Mouse (Mus musculus): Measurements from ENCODE around the gene Faim2. TPM values are rescaled to one million over a fixed set of nuclear protein-coding genes. Genes with fewer than 3 reads are reported as not detected.

The Faim2 gene
- total and polyA plus RNA-seq, 3 experiments, result 0.17 TPM; not detected in 2

DNA sequence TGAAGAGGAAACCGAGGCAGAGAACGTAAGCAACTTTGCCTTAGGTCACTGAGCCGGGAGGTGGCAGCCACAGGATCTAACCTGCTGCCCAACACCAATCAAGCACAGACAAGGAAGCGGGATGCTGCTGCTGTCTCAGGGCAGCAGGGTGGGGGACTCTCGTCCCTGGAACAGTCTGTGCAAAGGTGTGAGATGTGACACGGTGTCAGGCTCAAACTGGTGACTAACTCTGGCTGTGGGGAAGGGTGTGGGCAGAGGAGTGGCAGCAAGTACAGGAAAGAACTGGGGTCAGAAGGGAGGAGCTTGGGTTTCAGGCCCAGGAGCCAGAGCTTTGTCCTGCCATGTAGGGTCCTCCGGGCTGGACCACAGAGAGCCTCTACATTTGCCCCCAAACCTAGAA lies 16.1 kb upstream of the Faim2 start:
- Histone ChIP-seq H3K36me3 (replicated peaks in 1 of 2; ENCODE audit: control insufficient read depth in 1 of 2, insufficient read depth in 1 of 2, low read length in 1 of 2) (no peaks in the 10 kb centered on the region), H3K27ac (ENCODE audit: insufficient read depth, low read depth) (no peak overlapping the region), H3K27me3 (replicated peaks) (peaks cover 71% of the 10 kb centered on the region), H3K9ac (ENCODE audit: insufficient read depth, low read depth) (no peak overlapping the region), H3K79me2 (replicated peaks; ENCODE audit: control insufficient read depth, extremely low read depth, insufficient read depth, poor library complexity, severe bottlenecking) (no peaks in the 10 kb centered on the region), H3K9me3 (replicated peaks; ENCODE audit: low read length) (no peaks in the 10 kb centered on the region), H3K4me3 (replicated peaks in 1 of 3; ENCODE audit: low read depth in 2 of 3, low read length in 2 of 3, poor library complexity in 1 of 3) (no peak overlapping the region), H3K4me1 (ENCODE audit: control insufficient read depth in 1 of 2, insufficient read depth in 2 of 2) (peaks cover 3 to 4% of the 10 kb centered on the region in 2 experiments; a peak in 1 of 4 replicates), H3K4me2 (ENCODE audit: insufficient read depth, low read depth, poor library complexity, severe bottlenecking) (no peak overlapping the region)
- TF ChIP-seq CHD1 (IDR thresholded peaks at IDR 0.05; ENCODE audit: low read depth, low read length) (no peak), MEF2A (IDR thresholded peaks at IDR 0.05; ENCODE audit: borderline replicate concordance, low read depth, low read length) (no peak), UBTF (IDR thresholded peaks at IDR 0.05; ENCODE audit: low read depth, low read length) (no peak), MAZ (IDR thresholded peaks at IDR 0.05; ENCODE audit: low read depth, low read length) (no peak), USF2 (conservative IDR thresholded peaks at IDR 0.05; ENCODE audit: low read depth, low read length) (no peak), MXI1 (IDR thresholded peaks at IDR 0.05; ENCODE audit: low read depth, low read length) (no peak), PAX5 (IDR thresholded peaks at IDR 0.05; ENCODE audit: low read length) (no peak), SMC3 (IDR thresholded peaks at IDR 0.05; ENCODE audit: low read depth, low read length) (no peak), ETS1 (conservative IDR thresholded peaks at IDR 0.05; ENCODE audit: low read depth, low read length) (no peak), KAT2A (IDR thresholded peaks at IDR 0.05; ENCODE audit: insufficient replicate concordance, low read length) (no peak), BHLHE40 (IDR thresholded peaks at IDR 0.05; ENCODE audit: low read depth, low read length) (no peak)
- no peak for DNase-seq (ENCODE audit: extremely low read depth)
- in situ Hi-C loops (cut with MboI; ENCODE audit: low pct_ligation_motif_present, low pct_unique_long_range_greater_than_20kb, low sequenced_read_pairs) (no loop called here), dilution Hi-C loops (cut with MboI; ENCODE audit: extremely low pct_ligation_motif_present, extremely low pct_unique_long_range_greater_than_20kb, low sequenced_read_pairs) (no loop called here)

DNA sequence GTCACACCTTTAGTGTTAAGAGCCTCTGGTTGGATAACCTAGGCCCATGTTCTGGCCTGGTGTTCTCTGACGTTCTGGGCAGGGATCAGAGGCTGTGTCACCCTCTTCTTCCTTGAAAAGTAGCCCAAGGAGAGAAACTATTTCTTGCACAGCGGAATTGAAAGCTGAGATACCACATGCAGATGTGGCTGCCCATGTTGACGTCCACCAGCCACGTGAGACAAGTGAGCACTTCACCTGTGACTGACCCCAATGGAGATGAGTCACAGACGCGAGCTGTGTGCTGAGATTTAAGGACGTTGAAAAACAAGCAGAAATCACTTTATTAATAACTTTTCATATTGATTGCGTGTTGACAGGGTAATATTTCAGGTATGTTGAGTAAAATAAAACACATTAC lies 11.9 kb upstream of the Faim2 start:
- TF ChIP-seq HCFC1 (IDR thresholded peaks at IDR 0.05; ENCODE audit: low read depth, low read length), result no peak
- no peak for TF ChIP-seq UBTF (IDR thresholded peaks at IDR 0.05; ENCODE audit: low read depth, low read length)
- TF ChIP-seq CHD1 (IDR thresholded peaks at IDR 0.05; ENCODE audit: low read depth, low read length), result no peak
- TF ChIP-seq ZKSCAN1 (IDR thresholded peaks at IDR 0.05; ENCODE audit: borderline replicate concordance, low read depth, low read length), result no peak
- TF ChIP-seq BHLHE40 (IDR thresholded peaks at IDR 0.05; ENCODE audit: low read depth, low read length), result peak; percentile 88
- TF ChIP-seq GABPA (IDR thresholded peaks at IDR 0.05; ENCODE audit: insufficient replicate concordance, low read depth, low read length), result no peak
- TF ChIP-seq SMC3 (IDR thresholded peaks at IDR 0.05; ENCODE audit: low read depth, low read length), result no peak
- no peak for TF ChIP-seq NELFE (IDR thresholded peaks at IDR 0.05; ENCODE audit: low read depth, low read length)
- TF ChIP-seq MAZ (IDR thresholded peaks at IDR 0.05; ENCODE audit: low read depth, low read length), result no peak
- no peak for TF ChIP-seq RAD21 (IDR thresholded peaks at IDR 0.05; ENCODE audit: low read depth, low read length)
- 0 out of 2 replicates have a peak, but pooled peaks have one; percentile 11 for TF ChIP-seq ETS1 (conservative IDR thresholded peaks at IDR 0.05; ENCODE audit: low read depth, low read length)
- no peak for TF ChIP-seq MXI1 (IDR thresholded peaks at IDR 0.05; ENCODE audit: low read depth, low read length)
- TF ChIP-seq CHD2 (IDR thresholded peaks at IDR 0.05; ENCODE audit: low read length), result no peak
- no peak for TF ChIP-seq ZNF384 (IDR thresholded peaks at IDR 0.05; ENCODE audit: low read depth, low read length)
- no peak for TF ChIP-seq USF2 (conservative IDR thresholded peaks at IDR 0.05; ENCODE audit: low read depth, low read length)
- TF ChIP-seq TBP (conservative IDR thresholded peaks at IDR 0.05; ENCODE audit: low read depth, low read length), result no peak
- Histone ChIP-seq H3K79me2 (replicated peaks; ENCODE audit: control insufficient read depth, extremely low read depth, insufficient read depth, poor library complexity, severe bottlenecking) (no peaks in the 10 kb centered on the region), H3K4me2 (ENCODE audit: insufficient read depth, low read depth, poor library complexity, severe bottlenecking) (no peak overlapping the region), H3K36me3 (replicated peaks in 1 of 2; ENCODE audit: control insufficient read depth in 1 of 2, insufficient read depth in 1 of 2, low read length in 1 of 2) (no peaks in the 10 kb centered on the region), H3K9me3 (replicated peaks; ENCODE audit: low read length) (no peaks in the 10 kb centered on the region), H3K9ac (ENCODE audit: insufficient read depth, low read depth) (no peak overlapping the region), H3K4me3 (replicated peaks in 1 of 3; ENCODE audit: low read depth in 2 of 3, low read length in 2 of 3, poor library complexity in 1 of 3) (no peak overlapping the region), H3K27me3 (replicated peaks) (peaks cover 60% of the 10 kb centered on the region), H3K27ac (ENCODE audit: insufficient read depth, low read depth) (no peak overlapping the region), H3K4me1 (ENCODE audit: control insufficient read depth in 1 of 2, insufficient read depth in 2 of 2) (0 out of 4 replicates have a peak, but pooled peaks cover 0 to 4% of the 10 kb centered on the region in 2 experiments)
- in situ Hi-C loops (cut with MboI; ENCODE audit: low pct_ligation_motif_present, low pct_unique_long_range_greater_than_20kb, low sequenced_read_pairs), result no loop called here
- no peak for DNase-seq (ENCODE audit: extremely low read depth)
- dilution Hi-C loops (cut with MboI; ENCODE audit: extremely low pct_ligation_motif_present, extremely low pct_unique_long_range_greater_than_20kb, low sequenced_read_pairs), result no loop called here

All from CH12.LX (cell line).